Mouse (Mus musculus) frontal cortex, postnatal 14 days (tissue): Measurements from ENCODE around the gene Chrdl1.

Experiments
- DNase-seq, 2 experiments: peaks; one replicate each; pipeline ENCODE4 v3.0.0; 2022; ENCODE audit warnings: low spot score in 2 of 2

Chrdl1 gene

DNA sequence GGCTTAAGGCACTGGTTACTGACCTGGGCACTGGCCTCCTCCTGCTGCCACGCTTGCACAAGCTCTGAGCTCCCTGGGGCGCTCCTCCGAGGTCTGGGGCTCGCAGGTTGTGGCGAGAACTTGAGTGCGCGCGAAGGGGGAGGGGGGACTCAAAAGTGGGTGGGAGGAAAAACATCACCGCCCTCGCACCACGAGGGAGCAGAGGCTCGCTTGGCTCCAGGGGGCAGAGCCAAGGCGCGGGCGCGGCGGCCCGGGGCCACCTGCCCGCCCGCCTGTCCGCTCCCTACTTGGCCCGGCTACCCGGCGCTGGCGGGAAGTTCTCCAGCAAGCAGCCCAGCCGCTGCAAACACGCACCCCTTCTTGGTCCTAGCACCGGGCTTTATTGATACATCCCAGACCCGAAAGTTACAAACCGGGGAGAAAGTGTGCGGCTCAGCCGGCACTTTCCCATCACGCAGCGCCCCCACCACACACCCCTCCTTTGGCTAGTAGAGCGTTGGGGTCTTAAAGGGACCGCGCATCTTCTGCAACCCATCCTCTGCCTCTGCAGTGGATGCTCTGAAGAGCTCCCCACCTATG, at the start of gene Chrdl1:
Gene Chrdl1 (minus strand): TSS at position 472 of the 579 bp plus-strand sequence.
- no peak for DNase-seq

DNA sequence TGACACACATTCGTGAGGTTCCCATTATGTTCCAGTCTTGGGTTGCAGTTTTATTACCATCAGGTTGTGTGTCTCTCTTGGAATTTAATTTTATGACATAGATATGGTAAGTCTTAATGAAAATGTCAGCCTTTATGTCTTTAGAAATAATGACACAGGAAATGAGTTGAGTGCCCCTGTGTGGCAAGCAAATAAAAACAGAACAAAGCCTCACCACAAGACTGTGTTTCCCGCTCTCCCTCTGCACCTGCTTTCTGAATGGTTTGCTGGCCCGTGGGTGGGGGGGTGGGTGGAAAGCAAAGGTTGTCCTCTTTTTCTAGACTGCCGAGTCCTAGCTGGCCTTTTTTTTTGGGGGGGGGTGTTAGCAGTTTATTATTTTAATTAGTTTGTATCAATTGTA, 48.6 kb upstream of the Chrdl1 start:
- no peak for DNase-seq

DNA sequence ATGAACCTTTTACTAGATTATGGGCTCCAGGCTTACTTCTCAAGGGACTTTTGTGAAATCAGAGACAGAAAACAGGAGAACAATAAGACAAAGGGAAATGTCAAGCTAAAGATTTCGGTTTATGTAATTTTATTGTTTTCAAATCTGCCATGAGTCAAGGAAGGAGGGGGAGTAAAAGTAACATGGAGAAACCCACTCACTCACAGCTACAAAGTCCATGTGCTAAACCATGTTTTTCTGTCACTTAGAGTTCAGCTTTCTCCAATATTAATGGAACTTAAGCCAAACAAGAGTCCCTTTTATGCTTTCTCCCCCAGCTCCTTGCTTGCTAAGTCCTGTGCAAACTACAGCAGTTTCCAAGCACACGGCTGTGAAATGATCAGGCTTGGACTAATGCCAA, 10.5 kb upstream of the Chrdl1 start:
- DNase-seq = no peak

DNA sequence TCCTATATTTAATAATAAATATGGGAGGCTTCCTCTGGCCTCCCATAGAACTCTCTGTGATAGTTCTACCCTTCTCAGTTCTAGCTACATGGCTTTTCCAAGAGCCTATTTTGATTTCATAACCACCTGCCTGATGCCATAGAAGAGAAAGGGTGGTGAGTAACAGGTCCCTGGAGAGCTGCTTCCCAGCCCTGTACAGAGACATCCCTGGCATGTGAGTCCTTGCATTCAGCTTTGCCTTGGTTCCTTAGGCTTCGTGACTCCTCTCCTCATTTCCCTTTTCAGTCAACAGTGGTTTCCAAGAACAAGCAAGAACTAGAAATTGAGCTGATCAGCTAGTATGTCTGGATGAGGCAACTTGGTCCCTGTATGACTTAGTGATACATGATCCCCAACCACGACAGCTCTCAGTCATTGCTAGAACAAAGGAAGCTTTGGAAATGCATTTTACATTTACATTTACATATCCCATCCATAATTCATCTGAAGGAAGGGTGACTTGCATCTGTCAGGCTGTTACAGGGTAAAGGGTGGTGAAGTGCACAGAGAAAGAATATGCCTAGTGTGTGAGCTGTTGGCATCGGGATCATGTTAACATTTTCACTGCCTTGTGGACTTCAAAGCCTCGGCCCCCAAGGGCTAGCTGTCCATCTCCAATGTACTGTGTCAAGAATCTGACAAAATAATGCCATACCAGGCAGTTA, 27.7 kb downstream of the Chrdl1 start:
- no peak for DNase-seq

DNA sequence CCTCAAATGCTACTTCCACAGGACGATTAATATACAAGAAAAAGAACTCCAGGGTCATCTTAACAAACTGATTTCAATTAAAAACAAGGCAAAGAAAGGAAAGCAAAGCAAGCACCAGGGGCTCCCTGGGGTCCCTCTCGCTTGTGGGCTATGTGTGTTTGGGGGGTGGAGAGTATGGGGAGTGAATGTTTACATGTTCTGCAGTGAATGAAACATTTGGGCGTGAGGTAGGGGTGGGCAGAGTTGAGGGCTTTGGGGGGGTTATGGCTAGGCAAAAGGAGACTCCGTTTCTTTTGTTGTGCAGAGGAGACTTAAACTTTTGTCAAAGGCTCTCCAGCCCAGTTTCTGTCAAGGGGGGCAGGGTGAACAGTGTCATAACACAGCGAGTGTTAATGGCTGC, 46.8 kb downstream of the Chrdl1 start:
- DNase-seq = no peak

DNA sequence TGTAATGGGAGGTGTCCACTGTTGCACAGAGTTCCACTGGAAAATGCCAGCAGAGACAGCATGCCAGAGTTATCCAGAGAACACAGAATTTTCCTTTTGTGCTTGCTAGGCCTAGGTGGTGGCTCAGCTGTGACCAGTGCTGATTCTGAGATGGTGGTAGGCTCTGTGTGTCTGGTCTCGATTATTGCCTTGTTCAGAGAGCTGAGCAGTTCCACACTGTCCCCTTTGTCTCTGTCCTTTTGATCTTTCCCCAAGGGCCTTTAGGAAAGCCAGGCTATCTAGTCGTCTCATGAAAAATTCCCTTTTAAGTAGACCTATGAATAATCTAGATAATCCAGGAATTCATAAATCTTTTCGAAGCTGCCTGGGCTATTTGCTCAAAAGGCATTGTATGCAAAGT, 47.3 kb downstream of the Chrdl1 start:
- DNase-seq = no peak

DNA sequence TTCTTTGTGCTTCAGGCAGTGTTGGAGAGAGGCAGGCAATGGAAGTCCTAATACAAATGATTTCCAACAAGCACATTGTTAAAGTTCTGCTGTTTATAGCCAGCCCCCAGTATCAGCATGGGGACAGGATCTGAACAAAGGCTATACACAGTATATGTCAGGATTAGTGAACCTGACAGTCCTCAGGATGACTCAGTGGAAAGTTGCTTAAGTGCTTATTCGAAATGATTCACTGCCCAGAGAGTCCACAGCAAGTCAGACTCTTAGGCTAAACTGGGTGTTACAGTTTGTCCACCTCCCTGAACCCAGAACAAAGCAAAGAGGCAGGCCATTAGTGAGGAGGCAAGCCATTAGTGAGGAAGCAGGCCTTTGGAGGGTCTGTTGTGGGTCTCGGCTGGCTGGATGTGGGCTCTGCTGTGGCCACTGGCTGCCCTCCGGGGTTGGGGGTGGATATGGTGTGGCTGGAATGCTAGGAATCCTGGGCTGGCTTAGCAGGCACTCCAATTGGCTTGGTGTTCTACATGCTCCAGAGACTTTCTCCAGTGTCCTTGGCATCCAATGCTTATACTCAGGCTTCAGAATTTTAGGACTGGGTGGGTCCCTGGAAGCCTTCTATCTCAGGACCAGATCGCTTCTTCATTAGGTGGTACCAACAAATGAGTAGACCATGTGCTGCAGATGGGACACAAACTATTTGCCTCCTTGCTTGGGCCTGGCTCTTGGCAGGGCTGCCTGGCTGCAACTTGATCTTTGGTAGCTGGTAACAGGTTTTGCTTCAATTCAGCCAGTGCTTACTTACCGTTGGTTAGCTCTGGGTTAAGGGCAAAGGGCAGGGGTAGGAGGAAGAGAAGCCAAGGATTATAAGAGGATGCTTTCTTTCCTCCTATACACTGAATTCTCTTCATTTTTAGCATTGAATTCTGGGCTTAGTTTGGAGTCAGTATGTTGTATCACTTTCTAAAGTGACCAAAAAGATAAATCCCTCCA, 49.3 kb downstream of the Chrdl1 start:
- DNase-seq = no peak

DNA sequence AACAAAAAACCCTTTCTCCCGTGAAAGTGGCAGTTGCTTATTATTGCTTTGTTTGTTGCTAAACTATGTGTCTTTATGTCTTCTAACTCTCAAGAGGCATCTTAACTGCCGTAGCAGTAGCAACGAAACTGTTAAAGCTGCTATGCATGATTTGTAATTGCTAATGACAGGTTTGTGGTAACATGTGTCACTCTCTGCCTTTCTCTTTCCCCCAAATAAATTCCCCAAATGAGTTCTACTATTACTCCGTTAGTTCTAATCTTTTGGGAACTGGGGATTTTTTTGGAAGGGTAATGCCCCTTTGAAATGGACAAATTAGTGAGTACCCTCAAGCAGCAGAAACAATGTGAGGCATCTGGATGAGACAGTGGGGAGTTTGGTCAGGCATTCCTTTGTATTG, 55.9 kb downstream of the Chrdl1 start:
- DNase-seq = no peak

DNA sequence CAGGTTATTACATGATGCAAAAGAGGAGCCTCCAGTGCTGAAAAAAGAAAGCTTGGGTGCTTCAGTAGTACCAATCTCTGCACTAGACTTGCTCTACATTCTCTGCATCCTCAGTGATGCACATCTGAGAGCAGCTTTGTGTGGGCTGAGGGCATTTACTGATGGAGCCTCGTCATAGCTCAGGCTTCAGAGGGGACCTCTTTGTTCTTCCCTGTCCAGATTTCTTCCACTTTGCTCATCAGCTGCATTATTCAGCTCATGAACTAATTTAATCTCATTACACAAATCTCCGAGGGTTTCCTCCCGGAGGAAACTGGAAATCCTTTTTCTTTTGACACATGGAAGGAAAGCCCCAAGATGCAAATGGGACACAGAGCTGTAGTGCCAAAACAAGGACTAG, 56.5 kb downstream of the Chrdl1 start:
- no peak for DNase-seq

DNA sequence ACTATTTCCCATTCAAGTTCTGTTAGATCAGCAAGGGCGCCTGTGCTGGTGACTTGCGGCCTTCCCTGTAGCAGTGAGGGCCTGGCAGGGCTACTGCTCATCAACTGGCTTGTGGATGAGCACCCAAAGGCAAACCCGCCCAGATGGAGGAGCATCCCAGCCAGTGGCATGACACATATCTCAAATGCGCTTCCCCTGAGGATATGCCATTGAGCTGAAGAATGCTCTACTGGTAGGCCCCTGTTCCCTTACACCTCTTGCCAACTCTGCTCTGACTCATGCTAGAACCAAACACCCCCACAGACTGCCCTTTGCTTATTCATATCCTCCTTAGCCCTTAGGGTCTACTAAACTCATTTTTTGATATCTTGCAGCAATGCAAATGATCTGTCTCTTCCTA, 57.4 kb downstream of the Chrdl1 start:
- no peak for DNase-seq

DNA sequence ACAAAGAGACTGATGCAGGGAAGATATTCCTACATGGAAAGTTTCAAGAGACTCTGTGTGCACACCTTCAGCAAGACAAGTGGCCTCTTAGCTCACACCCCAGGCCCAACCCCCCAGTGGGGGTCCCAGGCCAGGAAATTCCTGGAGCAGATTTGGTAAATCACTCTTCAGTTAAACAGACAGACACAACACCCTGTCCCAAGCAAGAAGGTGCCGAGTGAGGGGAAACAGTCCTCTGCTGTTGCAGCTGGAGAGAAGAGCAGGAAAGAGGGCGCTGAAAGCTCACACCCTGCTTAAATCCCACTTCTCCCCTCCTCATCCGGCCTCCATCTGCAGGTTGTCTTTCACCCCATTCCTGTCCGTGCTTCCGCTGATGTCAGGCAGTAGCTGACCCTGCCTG, 58.2 kb downstream of the Chrdl1 start:
- DNase-seq = no peak

DNA sequence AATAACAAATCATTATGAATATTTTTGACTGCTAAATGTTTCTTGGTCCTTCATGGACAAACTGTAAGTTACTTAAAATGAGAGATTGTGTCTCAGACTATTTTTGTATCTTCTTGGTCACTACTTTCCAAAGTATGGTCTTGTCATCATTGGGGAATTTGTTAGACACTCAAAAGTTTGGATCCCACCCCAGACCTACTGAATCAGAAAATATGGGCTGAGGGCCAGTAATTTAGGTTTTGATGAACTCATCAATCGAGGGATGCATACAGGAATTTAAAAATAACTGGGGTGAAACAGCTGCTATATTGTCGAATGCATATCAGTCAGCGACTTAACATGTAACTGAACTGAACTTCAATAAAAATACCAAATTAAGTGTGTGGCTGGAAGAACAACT, 80.9 kb downstream of the Chrdl1 start:
- no peak for DNase-seq

DNA sequence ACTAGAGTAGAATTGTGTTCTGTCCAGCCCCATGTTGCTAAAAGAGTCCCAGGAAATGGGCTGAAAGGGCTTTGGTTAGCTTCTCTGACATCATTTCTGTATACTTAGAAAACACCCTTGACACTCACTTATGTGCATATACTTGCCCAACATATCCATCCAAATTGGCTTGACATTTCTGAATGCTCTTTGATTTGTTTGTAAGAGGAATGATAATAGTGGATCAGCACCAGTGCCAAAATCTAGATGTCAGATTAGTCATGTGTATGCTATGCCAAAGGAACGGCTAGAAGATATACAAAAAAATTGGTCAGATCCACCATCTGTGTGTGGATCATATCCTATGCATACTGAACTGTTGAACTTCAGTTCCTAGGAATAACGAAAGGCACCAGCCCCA, 99.3 kb downstream of the Chrdl1 start:
- no peak for DNase-seq

DNA sequence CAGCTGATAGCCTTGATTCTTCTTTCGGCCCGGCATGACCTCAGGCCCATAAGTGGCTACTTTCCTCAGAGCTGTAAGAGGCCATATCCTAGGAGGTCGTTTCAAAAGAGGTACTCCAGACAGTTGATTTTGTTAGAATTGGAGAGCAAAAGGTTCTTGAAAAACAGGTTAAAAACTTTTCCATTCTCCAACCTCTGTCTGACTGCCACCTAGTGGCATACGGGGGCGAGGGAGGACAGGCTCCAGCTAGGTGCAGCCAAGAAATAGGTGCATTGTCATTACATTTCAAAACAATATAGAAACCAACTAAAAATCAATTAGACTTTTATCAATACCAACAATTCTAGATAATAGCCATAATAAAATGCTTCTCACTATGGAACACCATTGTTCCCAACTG, 118.9 kb downstream of the Chrdl1 start:
- DNase-seq = no peak

DNA sequence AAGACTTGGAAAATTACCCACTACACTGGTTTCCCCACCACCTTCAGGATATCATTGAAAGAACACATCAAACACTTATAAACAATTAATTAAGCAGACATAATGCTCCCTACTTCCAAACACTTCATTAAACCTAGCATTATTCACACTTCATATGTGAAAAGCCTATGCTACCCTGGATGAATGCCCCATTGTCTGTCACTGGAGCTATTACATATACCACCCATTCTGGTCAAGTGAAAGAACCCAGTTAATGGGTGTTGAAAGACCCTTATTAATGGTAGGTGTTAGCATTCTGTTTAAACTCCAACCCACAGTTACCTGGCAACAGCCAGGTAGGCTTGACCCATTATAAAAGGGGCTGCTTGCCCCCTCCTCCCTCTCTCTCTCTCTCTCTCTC, 143.4 kb downstream of the Chrdl1 start:
- no peak for DNase-seq
